Mouse (Mus musculus) MN1 (cell line): ENCODE measurements around the gene Fermt1.

Experiments
- DNase-seq: peaks from one replicate; pipeline ENCODE4 v3.0.0-alpha.2; 2016; ENCODE audit warnings: low spot score

Fermt1 gene

GRCm38 (mm10) chr2:132945326-132946207, at the start of gene Fermt1:
Fermt1 (minus strand) TSS chr2:132945906.
- no peak for DNase-seq

- no peak for DNase-seq
Observed at GRCm38 (mm10) chr2:132992659-132993531, 47.2 kb upstream of the Fermt1 start.

- no peak for DNase-seq
Observed at GRCm38 (mm10) chr2:132989778-132990564, 44.3 kb upstream of the Fermt1 start.

- DNase-seq: no peak
Observed at GRCm38 (mm10) chr2:132973346-132973745, 27.6 kb upstream of the Fermt1 start.

GRCm38 (mm10) chr2:132970772-132971173, 25.1 kb upstream of the Fermt1 start:
- peak; percentile 15 for DNase-seq

- no peak for DNase-seq
Observed at GRCm38 (mm10) chr2:132957786-132958185, 12.1 kb upstream of the Fermt1 start.

GRCm38 (mm10) chr2:132952197-132952596, 6.5 kb upstream of the Fermt1 start:
- no peak for DNase-seq

GRCm38 (mm10) chr2:132948174-132948573, 2.5 kb upstream of the Fermt1 start:
- no peak for DNase-seq

GRCm38 (mm10) chr2:132946976-132947375, 1.3 kb upstream of the Fermt1 start:
- DNase-seq: no peak

- DNase-seq: no peak
Observed at GRCm38 (mm10) chr2:132944711-132945325, 888 bp downstream of the Fermt1 start.

- no peak for DNase-seq
Observed at GRCm38 (mm10) chr2:132943997-132944396, 1.7 kb downstream of the Fermt1 start.

- DNase-seq: no peak
Observed at GRCm38 (mm10) chr2:132943596-132943995, 2.1 kb downstream of the Fermt1 start.

GRCm38 (mm10) chr2:132939056-132939455, 6.7 kb downstream of the Fermt1 start:
- DNase-seq: no peak

- no peak for DNase-seq
Observed at GRCm38 (mm10) chr2:132936176-132936575, 9.5 kb downstream of the Fermt1 start.

GRCm38 (mm10) chr2:132934711-132935110, 11.0 kb downstream of the Fermt1 start:
- no peak for DNase-seq

GRCm38 (mm10) chr2:132934142-132934541, 11.6 kb downstream of the Fermt1 start:
- DNase-seq: no peak

GRCm38 (mm10) chr2:132928999-132929398, 16.7 kb downstream of the Fermt1 start:
- no peak for DNase-seq

- no peak for DNase-seq
Observed at GRCm38 (mm10) chr2:132927871-132928270, 17.8 kb downstream of the Fermt1 start.

- DNase-seq: no peak
Observed at GRCm38 (mm10) chr2:132927298-132927697, 18.4 kb downstream of the Fermt1 start.

- no peak for DNase-seq
Observed at GRCm38 (mm10) chr2:132923290-132924085, 22.2 kb downstream of the Fermt1 start.
